In genomic region chr5:124872033-124872432, GRCm38 (mm10) we compare ENCODE assay signal across 13 mouse cellular contexts. TPM values are rescaled to one million over a fixed set of nuclear protein-coding genes. Genes with fewer than 3 reads are reported as not detected.
DNase-seq lines count a peak whose midpoint lies in the region; ATAC-seq and TF ChIP-seq lines count a peak whose summit lies in the region.
"Had no signal": no experiment of that assay in that cellular context is flagged by ENCODE, and none has a peak within 500 bp of the region (broad histone marks: within the 10 kb centered on the region; RNA-seq: fewer than 3 reads in every experiment).

No protein-coding gene starts in this region.

- 0 out of 2 replicates have a peak overlapping the region, but pooled peaks have one; percentile 2 for H3K27ac ChIP-seq in forebrain, embryonic 13.5 days
- H3K27ac ChIP-seq in forebrain, embryonic 11.5 days (ENCODE audit: low read depth, low read length): no peak overlapping the region
- peak overlapping the region; percentile 46; the same call in 1 of the 2 replicates for H3K27ac ChIP-seq in lung, embryonic 15.5 days
- H3K27ac ChIP-seq in heart, embryonic 16.5 days (ENCODE audit: low read length): no peak overlapping the region
- H3K27ac ChIP-seq in stomach, embryonic 16.5 days (ENCODE audit: low read length): peak overlapping the region; percentile 31; the same call in 1 of the 2 replicates
- H3K27ac ChIP-seq: embryonic facial prominence, embryonic 12.5 days; hindbrain, embryonic 14.5 days; macrophage had no signal

- H3K4me3 ChIP-seq in forebrain, embryonic 13.5 days: no peak overlapping the region
- H3K4me3 ChIP-seq in forebrain, embryonic 11.5 days (ENCODE audit: low read depth, low read length): no peak overlapping the region
- H3K4me3 ChIP-seq in lung, embryonic 15.5 days: no peak overlapping the region
- H3K4me3 ChIP-seq in lung, adult 2 months (replicated peaks; ENCODE audit: extremely low read depth, low read depth, low read length): no peak overlapping the region
- no peak overlapping the region for H3K4me3 ChIP-seq in heart, embryonic 16.5 days (ENCODE audit: low read length)
- no peak overlapping the region for H3K4me3 ChIP-seq in stomach, embryonic 16.5 days (replicated peaks; ENCODE audit: low read length)
- H3K4me3 ChIP-seq: embryonic facial prominence, embryonic 12.5 days; myocyte had no signal

- H3K4me2 ChIP-seq in forebrain, embryonic 13.5 days: no peak overlapping the region
- no peak overlapping the region for H3K4me2 ChIP-seq in forebrain, embryonic 11.5 days (ENCODE audit: low read depth, low read length, severe bottlenecking)
- no peak overlapping the region for H3K4me2 ChIP-seq in lung, embryonic 15.5 days
- no peak overlapping the region for H3K4me2 ChIP-seq in heart, embryonic 16.5 days (ENCODE audit: low read depth, low read length)
- no peak overlapping the region for H3K4me2 ChIP-seq in stomach, embryonic 16.5 days (ENCODE audit: low read depth, low read length)
- H3K4me2 ChIP-seq: embryonic facial prominence, embryonic 12.5 days; hindbrain, embryonic 14.5 days had no signal

- peaks cover 47% of the 10 kb centered on the region for H3K4me1 ChIP-seq in forebrain, embryonic 13.5 days
- H3K4me1 ChIP-seq in forebrain, embryonic 11.5 days (replicated peaks; ENCODE audit: control insufficient read depth, insufficient read depth, low read length): no peaks in the 10 kb centered on the region
- peaks cover 50% of the 10 kb centered on the region for H3K4me1 ChIP-seq in lung, embryonic 15.5 days
- H3K4me1 ChIP-seq in lung, adult 2 months (ENCODE audit: control insufficient read depth, insufficient read depth, low read length): peaks cover 10% of the 10 kb centered on the region
- peaks cover 28% of the 10 kb centered on the region for H3K4me1 ChIP-seq in heart, embryonic 16.5 days (ENCODE audit: control insufficient read depth, insufficient read depth, low read length)
- peaks cover 29% of the 10 kb centered on the region for H3K4me1 ChIP-seq in stomach, embryonic 16.5 days (ENCODE audit: control insufficient read depth, insufficient read depth, low read length)
- H3K4me1 ChIP-seq: embryonic facial prominence, embryonic 12.5 days had no signal

- H3K9ac ChIP-seq in forebrain, embryonic 13.5 days: no peak overlapping the region
- H3K9ac ChIP-seq in forebrain, embryonic 11.5 days (ENCODE audit: low read length): no peak overlapping the region
- H3K9ac ChIP-seq in lung, embryonic 15.5 days: no peak overlapping the region
- H3K9ac ChIP-seq in heart, embryonic 16.5 days (ENCODE audit: low read length): no peak overlapping the region
- no peak overlapping the region for H3K9ac ChIP-seq in stomach, embryonic 16.5 days (ENCODE audit: low read length)
- H3K9ac ChIP-seq: embryonic facial prominence, embryonic 12.5 days; hindbrain, embryonic 14.5 days had no signal

- 55% methylated on average over 2 of the region's 2 CpGs for WGBS in forebrain, embryonic 13.5 days
- 81% methylated on average over 2 of the region's 2 CpGs for WGBS in forebrain, embryonic 11.5 days
- 41% methylated on average over 2 of the region's 2 CpGs for WGBS in lung, embryonic 15.5 days
- 24% methylated on average over 2 of the region's 2 CpGs for WGBS in lung, adult 2 months
- 10% methylated on average over 2 of the region's 2 CpGs for WGBS in heart, embryonic 16.5 days
- 37% methylated on average over 2 of the region's 2 CpGs for WGBS in stomach, embryonic 16.5 days

- peaks cover 64% of the 10 kb centered on the region for H3K36me3 ChIP-seq in forebrain, embryonic 13.5 days (ENCODE audit: poor library complexity, severe bottlenecking)
- no peaks in the 10 kb centered on the region for H3K36me3 ChIP-seq in forebrain, embryonic 11.5 days (ENCODE audit: control insufficient read depth, insufficient read depth, low read length)
- H3K36me3 ChIP-seq in lung, embryonic 15.5 days: peaks cover 24% of the 10 kb centered on the region
- 0 out of 2 replicates have a peak, but pooled peaks cover 5% of the 10 kb centered on the region for H3K36me3 ChIP-seq in heart, embryonic 16.5 days (ENCODE audit: control insufficient read depth, insufficient read depth)
- no peaks in the 10 kb centered on the region for H3K36me3 ChIP-seq in stomach, embryonic 16.5 days (ENCODE audit: control insufficient read depth, insufficient read depth, low read length)

- no peak for ATAC-seq in forebrain, embryonic 13.5 days
- no peak for ATAC-seq in forebrain, embryonic 11.5 days (replicated peaks; ENCODE audit: low FRiP score)
- no peak for ATAC-seq in lung, embryonic 15.5 days (ENCODE audit: borderline replicate concordance, extremely low read depth, low FRiP score, low TSS enrichment)
- 0 out of 2 replicates have a peak, but pooled peaks have one; percentile 16 for ATAC-seq in heart, embryonic 16.5 days (replicated peaks; ENCODE audit: extremely low read depth, insufficient read depth, low FRiP score)
- peak; percentile 35; the same call in 1 of the 2 replicates for ATAC-seq in stomach, embryonic 16.5 days (ENCODE audit: insufficient read depth, low FRiP score)

- TF ChIP-seq CTCF in lung, adult 2 months (IDR thresholded peaks at IDR 0.05; ENCODE audit: insufficient read depth, low read length): no peak

- DNase-seq in forebrain, embryonic 11.5 days (ENCODE audit: low spot score): no peak
- no peak for DNase-seq in lung, adult 2 months
- no peak for DNase-seq in layer of hippocampus, adult 9-10 months (ENCODE audit: low spot score)
- no peak for DNase-seq in spleen, postnatal 10 days (ENCODE audit: low spot score in 2 of 2)
- DNase-seq: right cerebral cortex, postnatal 25 days had no signal

- H3K27me3 ChIP-seq in forebrain, embryonic 13.5 days: no peaks in the 10 kb centered on the region
- H3K27me3 ChIP-seq in forebrain, embryonic 11.5 days (ENCODE audit: control insufficient read depth, insufficient read depth, low read length): no peaks in the 10 kb centered on the region
- H3K27me3 ChIP-seq in lung, embryonic 15.5 days: no peaks in the 10 kb centered on the region
- no peaks in the 10 kb centered on the region for H3K27me3 ChIP-seq in heart, embryonic 16.5 days (ENCODE audit: control insufficient read depth, insufficient read depth, low read length)
- H3K27me3 ChIP-seq in stomach, embryonic 16.5 days (ENCODE audit: control insufficient read depth, insufficient read depth, low read length): no peaks in the 10 kb centered on the region
- H3K27me3 ChIP-seq: embryonic facial prominence, embryonic 12.5 days had no signal

- H3K9me3 ChIP-seq in forebrain, embryonic 13.5 days (replicated peaks): no peaks in the 10 kb centered on the region
- H3K9me3 ChIP-seq in forebrain, embryonic 11.5 days (ENCODE audit: control insufficient read depth, low read length): no peaks in the 10 kb centered on the region
- H3K9me3 ChIP-seq in lung, embryonic 15.5 days: no peaks in the 10 kb centered on the region
- H3K9me3 ChIP-seq in heart, embryonic 16.5 days (replicated peaks; ENCODE audit: control insufficient read depth, low read length): no peaks in the 10 kb centered on the region
- no peaks in the 10 kb centered on the region for H3K9me3 ChIP-seq in stomach, embryonic 16.5 days (replicated peaks; ENCODE audit: control insufficient read depth, low read length)
- H3K9me3 ChIP-seq: embryonic facial prominence, embryonic 12.5 days had no signal

- no peak for TF ChIP-seq POLR2A in lung, adult 2 months (IDR thresholded peaks at IDR 0.05; ENCODE audit: borderline replicate concordance, extremely low read depth, low read depth, low read length)

RNA-seq across cellular contexts. Expression of gene Zfp664, which starts 9.5 kb away (rescaled TPM):
- 148 and 168 TPM in 2 replicates for polyA plus RNA-seq in forebrain, embryonic 13.5 days (2015; fragmentation: Nextera tagmentation; extraction: Ambion mirVana)
- 139 and 166 TPM in 2 replicates for polyA plus RNA-seq in forebrain, embryonic 11.5 days (2014; fragmentation: Nextera tagmentation; extraction: Ambion mirVana)
- 94.7 and 106 TPM in 2 replicates for polyA plus RNA-seq in lung, embryonic 15.5 days (2015; fragmentation: Nextera tagmentation; extraction: Ambion mirVana)
- polyA plus RNA-seq in lung, adult 2 months (2012; rRNA removed): 26.6 and 27.7 TPM in 2 replicates
- polyA plus RNA-seq in heart, embryonic 16.5 days (2015; fragmentation: Nextera tagmentation; extraction: Ambion mirVana): 54.2 and 56.0 TPM in 2 replicates
- 43.6 and 54.3 TPM in 2 replicates for polyA plus RNA-seq in stomach, embryonic 16.5 days (2015; fragmentation: Nextera tagmentation; extraction: Ambion mirVana)

RNA-seq across cellular contexts. Expression of gene Ccdc92, which starts 9.8 kb away (rescaled TPM):
- polyA plus RNA-seq in forebrain, embryonic 13.5 days (2015; fragmentation: Nextera tagmentation; extraction: Ambion mirVana): 21.3 and 22.9 TPM in 2 replicates
- polyA plus RNA-seq in forebrain, embryonic 11.5 days (2014; fragmentation: Nextera tagmentation; extraction: Ambion mirVana): 17.3 and 18.6 TPM in 2 replicates
- polyA plus RNA-seq in lung, embryonic 15.5 days (2015; fragmentation: Nextera tagmentation; extraction: Ambion mirVana): 9.5 and 10.4 TPM in 2 replicates
- 21.5 and 21.9 TPM in 2 replicates for polyA plus RNA-seq in lung, adult 2 months (2012; rRNA removed)
- 3.1 and 3.2 TPM in 2 replicates for polyA plus RNA-seq in heart, embryonic 16.5 days (2015; fragmentation: Nextera tagmentation; extraction: Ambion mirVana)
- polyA plus RNA-seq in stomach, embryonic 16.5 days (2015; fragmentation: Nextera tagmentation; extraction: Ambion mirVana): 5.3 and 6.1 TPM in 2 replicates
- polyA plus RNA-seq: macrophage had no signal

Comparison
In these comparisons a context has a peak if more than half of its experiments do, and no peak if none do; other contexts are left out.
1. H3K27ac ChIP-seq: peak in forebrain, embryonic 13.5 days (single experiment), lung, embryonic 15.5 days (single experiment) and stomach, embryonic 16.5 days (single experiment); none in forebrain, embryonic 11.5 days (single experiment) and heart, embryonic 16.5 days (single experiment).
2. ATAC-seq: peak in heart, embryonic 16.5 days (single experiment) and stomach, embryonic 16.5 days (single experiment); none in forebrain, embryonic 13.5 days (single experiment), forebrain, embryonic 11.5 days (single experiment) and lung, embryonic 15.5 days (single experiment).